Mouse (Mus musculus) thymus, adult 18-20 months (tissue): ENCODE measurements around the gene Faf1.
A peak's percentile ranks its signal among the peaks of the same experiment; 100 is the strongest.

Experiments used
- DNase-seq, 2 experiments: peaks; one replicate each; pipeline ENCODE4 v3.0.0; 2022; ENCODE audit warnings: mixed read lengths in 2 of 2

The Faf1 gene

GRCm38 (mm10) chr4:109676218-109677215 is at the start of gene Faf1:
TSS of gene Faf1 (plus strand) at chr4:109676588.
- DNase-seq = peak; percentile 96 to 98

GRCm38 (mm10) chr4:109630215-109630614 is 46.2 kb upstream of the Faf1 start:
- DNase-seq = no peak

GRCm38 (mm10) chr4:109631029-109631428 is 45.4 kb upstream of the Faf1 start:
- no peak for DNase-seq

- DNase-seq = no peak
Observed at GRCm38 (mm10) chr4:109634971-109635370, 41.4 kb upstream of the Faf1 start.

GRCm38 (mm10) chr4:109639356-109639755 is 37.0 kb upstream of the Faf1 start:
- no peak for DNase-seq

- DNase-seq = no peak
Observed at GRCm38 (mm10) chr4:109640141-109640540, 36.2 kb upstream of the Faf1 start.

- DNase-seq = no peak
Observed at GRCm38 (mm10) chr4:109641451-109641850, 34.9 kb upstream of the Faf1 start.

GRCm38 (mm10) chr4:109647281-109647680 is 29.1 kb upstream of the Faf1 start:
- no peak for DNase-seq

GRCm38 (mm10) chr4:109649331-109649730 is 27.1 kb upstream of the Faf1 start:
- DNase-seq = no peak

- DNase-seq = no peak
Observed at GRCm38 (mm10) chr4:109653251-109653650, 23.1 kb upstream of the Faf1 start.

- no peak for DNase-seq
Observed at GRCm38 (mm10) chr4:109654701-109655100, 21.7 kb upstream of the Faf1 start.

GRCm38 (mm10) chr4:109655738-109656137 is 20.6 kb upstream of the Faf1 start:
- no peak for DNase-seq

- no peak for DNase-seq
Observed at GRCm38 (mm10) chr4:109656301-109656700, 20.1 kb upstream of the Faf1 start.

- DNase-seq = peak; percentile 33 to 51
Observed at GRCm38 (mm10) chr4:109657021-109657850, 19.2 kb upstream of the Faf1 start.

- DNase-seq = peak; percentile 9 to 27
Observed at GRCm38 (mm10) chr4:109657851-109658500, 18.4 kb upstream of the Faf1 start.

- DNase-seq = no peak
Observed at GRCm38 (mm10) chr4:109658826-109659225, 17.6 kb upstream of the Faf1 start.

GRCm38 (mm10) chr4:109659571-109659970 is 16.8 kb upstream of the Faf1 start:
- DNase-seq = no peak

GRCm38 (mm10) chr4:109660568-109660967 is 15.8 kb upstream of the Faf1 start:
- DNase-seq = no peak

- no peak for DNase-seq
Observed at GRCm38 (mm10) chr4:109661183-109661582, 15.2 kb upstream of the Faf1 start.

GRCm38 (mm10) chr4:109662271-109662670 is 14.1 kb upstream of the Faf1 start:
- no peak for DNase-seq

- no peak for DNase-seq
Observed at GRCm38 (mm10) chr4:109664091-109664490, 12.3 kb upstream of the Faf1 start.

- peak; percentile 53 to 59 for DNase-seq
Observed at GRCm38 (mm10) chr4:109665101-109665981, 11.0 kb upstream of the Faf1 start.
